Mouse (Mus musculus) C2C12 (cell line): ENCODE measurements around the gene Eef1akmt2. TPM values are rescaled to one million over a fixed set of nuclear protein-coding genes. Genes with fewer than 3 reads are reported as not detected.

Experiments
- H3K27me3 ChIP-seq: one replicate; pipeline ENCODE4 v1.6.1; 2011; ENCODE audit not compliant: control insufficient read depth, insufficient read depth, insufficient read length
- H3K36me3 ChIP-seq: one replicate; pipeline ENCODE4 v1.6.1; 2011; ENCODE audit not compliant: control insufficient read depth, insufficient read depth
- H3K4me3 ChIP-seq: one replicate; pipeline ENCODE4 v1.5.1; 2011; ENCODE audit warnings: mild to moderate bottlenecking, control low read depth; ENCODE audit not compliant: poor library complexity, insufficient read depth, severe bottlenecking
- H3K79me2 ChIP-seq: one replicate; pipeline ENCODE4 v1.6.1; 2011; ENCODE audit not compliant: control insufficient read depth, insufficient read depth
- H3K79me3 ChIP-seq: one replicate; pipeline ENCODE4 v1.6.1; 2011; ENCODE audit warnings: low read depth, control low read depth
- H3ac ChIP-seq: one replicate; pipeline ENCODE3; 2011; ENCODE audit warnings: low read depth; ENCODE audit not compliant: control insufficient read depth, insufficient read length
- CEBPB ChIP-seq: IDR thresholded peaks from one replicate; pipeline ENCODE4 v1.6.1; 2011; ENCODE audit warnings: low read depth, mild to moderate bottlenecking, control low read depth, moderate library complexity
- CTCF ChIP-seq: IDR thresholded peaks from one replicate; pipeline ENCODE4 v1.5.1; 2011; ENCODE audit not compliant: control insufficient read depth, insufficient read depth, insufficient read length
- FOSL1 ChIP-seq: IDR thresholded peaks from one replicate; pipeline ENCODE4 v1.8.0; 2011; ENCODE audit warnings: mild to moderate bottlenecking, low read length; ENCODE audit not compliant: poor library complexity, insufficient read depth, severe bottlenecking
- MAX ChIP-seq: IDR thresholded peaks from one replicate; pipeline ENCODE4 v1.6.1; 2011; ENCODE audit warnings: mild to moderate bottlenecking, control low read depth
- MYOD1 ChIP-seq: IDR thresholded peaks from one replicate; pipeline ENCODE4 v1.6.1; 2011; ENCODE audit warnings: low read depth; ENCODE audit not compliant: control insufficient read depth, insufficient read length
- MYOG ChIP-seq: IDR thresholded peaks from one replicate; pipeline ENCODE4 v1.6.1; 2011; ENCODE audit not compliant: control insufficient read depth, insufficient read length; ENCODE audit errors: extremely low read depth
- USF1 ChIP-seq: IDR thresholded peaks from one replicate; pipeline ENCODE4 v1.6.1; 2011; ENCODE audit warnings: low read depth, mild to moderate bottlenecking, control low read depth, moderate library complexity
- polyA plus RNA-seq: library from polyadenylated mRNA; unstranded; fragments of >200 nt; fragmentation: generic; extraction: Trizol; gene quantifications from one replicate; pipeline ENCODE4 v1.2.1, GENCODE M21; 2012; ENCODE audit warnings: missing spikeins

Eef1akmt2 gene
- polyA plus RNA-seq, 1 experiment: 17.1 TPM

- TF ChIP-seq MYOD1 (no peak), FOSL1 (no peak), USF1 (no peak)
Observed at GRCm38 (mm10) chr7:132784101-132784500, 68.4 kb downstream of the Eef1akmt2 start.

GRCm38 (mm10) chr7:132781850-132782249 lies 70.6 kb downstream of the Eef1akmt2 start:
- Histone ChIP-seq H3K27me3 (no peaks in the 10 kb centered on the region), H3K4me3 (no peak overlapping the region), H3ac (no peak overlapping the region), H3K79me3 (no peaks in the 10 kb centered on the region), H3K79me2 (no peaks in the 10 kb centered on the region), H3K36me3 (no peaks in the 10 kb centered on the region)
- no peak for TF ChIP-seq USF1
- TF ChIP-seq MYOG: no peak

More at GRCm38 (mm10) chr7:132784101-132784500, 68.4 kb downstream of the Eef1akmt2 start:
- Histone ChIP-seq H3K79me2 (no peaks in the 10 kb centered on the region), H3K36me3 (no peaks in the 10 kb centered on the region), H3K4me3 (no peak overlapping the region), H3K27me3 (no peaks in the 10 kb centered on the region), H3K79me3 (no peaks in the 10 kb centered on the region), H3ac (no peak overlapping the region)

- TF ChIP-seq CEBPB (no peak), CTCF (no peak), MYOG (no peak), USF1 (no peak), FOSL1 (no peak), MAX (no peak), MYOD1 (no peak)
- H3K4me3 ChIP-seq: no peak overlapping the region
- H3K27me3 ChIP-seq: no peaks in the 10 kb centered on the region
- no peaks in the 10 kb centered on the region for H3K36me3 ChIP-seq
- H3ac ChIP-seq: no peak overlapping the region
- H3K79me3 ChIP-seq: no peaks in the 10 kb centered on the region
- no peaks in the 10 kb centered on the region for H3K79me2 ChIP-seq
Observed at GRCm38 (mm10) chr7:132781130-132781814, 71.2 kb downstream of the Eef1akmt2 start.

GRCm38 (mm10) chr7:132780611-132781010 lies 71.9 kb downstream of the Eef1akmt2 start:
- H3K4me3 ChIP-seq: no peak overlapping the region
- TF ChIP-seq MAX (no peak), FOSL1 (no peak), CTCF (no peak), CEBPB (no peak), MYOG (no peak), MYOD1 (no peak), USF1 (no peak)
- H3K79me2 ChIP-seq: no peaks in the 10 kb centered on the region

GRCm38 (mm10) chr7:132778630-132779029 lies 73.8 kb downstream of the Eef1akmt2 start:
- H3K79me2 ChIP-seq: no peaks in the 10 kb centered on the region
- H3K79me3 ChIP-seq: no peaks in the 10 kb centered on the region
- no peak overlapping the region for H3K4me3 ChIP-seq
- no peak overlapping the region for H3ac ChIP-seq
- TF ChIP-seq FOSL1: no peak
- TF ChIP-seq MAX: no peak
- TF ChIP-seq USF1: no peak
- TF ChIP-seq MYOD1: no peak
- no peak for TF ChIP-seq CTCF
- no peak for TF ChIP-seq CEBPB
- TF ChIP-seq MYOG: no peak
- no peaks in the 10 kb centered on the region for H3K36me3 ChIP-seq
- H3K27me3 ChIP-seq: no peaks in the 10 kb centered on the region

More at GRCm38 (mm10) chr7:132780611-132781010, 71.9 kb downstream of the Eef1akmt2 start:
- Histone ChIP-seq H3K79me3 (no peaks in the 10 kb centered on the region), H3ac (no peak overlapping the region), H3K27me3 (no peaks in the 10 kb centered on the region), H3K36me3 (no peaks in the 10 kb centered on the region)

- Histone ChIP-seq H3K27me3 (no peaks in the 10 kb centered on the region), H3K79me2 (no peaks in the 10 kb centered on the region), H3K4me3 (no peak overlapping the region), H3ac (no peak overlapping the region), H3K79me3 (no peaks in the 10 kb centered on the region), H3K36me3 (no peaks in the 10 kb centered on the region)
- no peak for TF ChIP-seq FOSL1
- no peak for TF ChIP-seq MYOD1
- TF ChIP-seq USF1: no peak
- TF ChIP-seq CTCF: no peak
- TF ChIP-seq CEBPB: no peak
- TF ChIP-seq MYOG: no peak
- TF ChIP-seq MAX: no peak
Observed at GRCm38 (mm10) chr7:132777728-132778453, 74.6 kb downstream of the Eef1akmt2 start.
